Mouse (Mus musculus): ENCODE measurements at regions not wholly inside any gene's neighbourhood (a gene's known extent, or its start where the extent isn't known, plus 50 kb on each side); places are given as distances from the start of the nearest gene placed in this dataset.

DNA sequence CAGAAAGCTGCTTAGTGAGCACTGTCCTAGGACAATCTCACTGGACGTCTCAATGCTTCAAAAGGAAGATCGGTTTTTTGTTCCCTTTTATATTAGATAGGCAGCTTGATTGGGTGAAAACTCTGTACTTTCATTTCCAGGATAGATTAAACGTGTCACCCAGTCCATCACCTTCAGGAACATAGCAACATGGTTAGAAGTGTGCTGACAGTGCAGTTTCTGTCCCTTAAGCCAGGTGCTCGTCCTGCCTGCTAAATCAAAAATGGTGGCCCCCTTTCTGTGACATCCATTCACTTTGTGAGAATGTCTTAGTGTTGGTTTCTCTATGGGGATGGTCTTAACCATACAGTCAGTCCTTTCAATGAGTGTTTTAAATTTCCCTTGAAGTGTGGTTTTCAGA lies 160.9 kb upstream of the Sh3bp4 start:
- DNase-seq (ENCODE audit: extremely low spot score in 1 of 2, low spot score in 2 of 2), result no peak
- no peak for TF ChIP-seq CTCF (IDR thresholded peaks at IDR 0.05)

DNA sequence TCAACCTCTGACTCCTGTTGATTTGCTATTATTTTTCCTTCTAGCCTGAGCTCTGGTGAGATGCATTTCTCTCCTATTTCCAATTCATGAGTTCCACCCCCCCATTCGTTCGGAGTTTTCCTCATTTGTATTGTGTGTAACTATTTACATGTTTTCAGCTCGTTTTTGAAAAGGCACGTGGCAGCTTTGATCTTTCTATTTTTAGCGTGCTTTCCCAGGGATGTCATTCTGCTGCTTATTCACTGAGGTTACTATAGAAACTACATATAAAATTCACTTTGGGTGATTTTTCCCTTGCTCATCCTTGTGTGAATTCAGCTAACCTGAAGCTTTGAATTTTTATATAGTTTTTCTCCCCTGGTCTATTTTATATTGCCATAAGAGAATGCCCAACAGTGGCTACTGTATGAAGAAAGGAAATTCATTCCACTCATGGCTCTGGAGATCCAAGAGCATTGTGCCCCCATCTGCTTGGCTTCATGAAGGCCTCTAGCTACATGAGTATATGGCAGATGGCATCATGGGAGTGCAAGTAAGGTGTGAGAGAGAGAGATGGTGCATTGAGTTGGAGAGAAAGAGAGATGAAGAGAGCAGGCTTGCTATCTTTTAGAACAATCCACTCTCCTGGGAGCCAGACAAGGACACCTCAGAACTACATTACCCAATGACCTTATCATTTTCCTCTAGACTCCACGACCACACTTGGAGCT lies 160.2 kb upstream of the Sh3bp4 start:
- no peak overlapping the region for H3K4me3 ChIP-seq
- DNase-seq (ENCODE audit: extremely low spot score in 1 of 2, low spot score in 2 of 2), result no peak
- TF ChIP-seq CTCF (IDR thresholded peaks at IDR 0.05), result no peak
- intact Hi-C loops (cut with DNase I), result no loop called here
- H3K27ac ChIP-seq, result no peak overlapping the region

More for the DNA sequence above, 160.9 kb upstream of the Sh3bp4 start:
- no peak overlapping the region for H3K4me3 ChIP-seq
- no peak overlapping the region for H3K27ac ChIP-seq
- intact Hi-C loops (cut with DNase I), result no loop called here

DNA sequence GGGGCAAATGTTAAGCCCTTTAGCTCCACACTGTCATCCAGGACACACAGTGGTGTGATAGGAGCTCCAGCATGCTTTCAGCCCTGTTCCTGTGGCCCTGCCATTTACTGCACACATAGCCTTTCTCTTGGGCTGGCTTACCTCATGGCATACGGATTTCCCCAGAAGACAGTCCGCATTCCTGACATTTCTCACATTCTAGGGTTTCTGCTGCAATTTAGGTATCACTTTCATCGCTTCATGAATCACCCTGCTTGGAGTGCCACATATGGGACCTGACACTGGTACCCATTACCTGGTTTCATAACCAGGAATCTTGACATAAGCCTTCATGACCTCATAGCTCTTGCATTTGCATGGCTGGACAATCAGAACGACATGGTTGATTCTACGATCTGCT lies 158.5 kb upstream of the Sh3bp4 start:
- intact Hi-C loops (cut with DNase I), result no loop called here
- no peak for TF ChIP-seq CTCF (IDR thresholded peaks at IDR 0.05)
- no peak for DNase-seq (ENCODE audit: extremely low spot score in 1 of 2, low spot score in 2 of 2)

DNA sequence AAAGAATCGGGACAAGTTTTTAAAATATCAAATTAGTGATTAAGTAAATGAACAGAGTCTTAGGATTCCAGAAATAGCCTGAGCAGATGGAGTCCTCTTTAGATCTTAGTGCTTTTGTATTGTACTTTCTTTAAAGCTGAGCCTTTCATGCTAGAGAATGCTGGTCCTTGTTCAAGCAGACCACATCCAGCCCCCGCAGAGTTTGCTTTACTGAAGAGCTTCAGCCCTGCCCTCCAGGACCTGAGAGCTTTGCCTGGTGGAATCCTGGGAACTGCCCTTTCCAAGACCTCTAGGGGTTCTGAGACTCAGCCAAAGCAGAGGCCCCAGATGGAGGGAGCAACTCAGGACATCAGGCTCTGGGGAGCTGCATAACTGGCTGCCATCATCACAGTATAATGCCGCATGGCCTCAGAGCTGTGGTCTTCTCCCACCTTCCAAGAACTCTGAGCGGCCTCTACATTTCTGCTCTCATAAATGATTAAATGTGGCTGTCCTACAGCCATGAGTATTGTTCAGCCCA lies 153.6 kb upstream of the Sh3bp4 start:
- DNase-seq (ENCODE audit: extremely low spot score in 1 of 2, low spot score in 2 of 2), result no peak
- intact Hi-C loops (cut with DNase I), result no loop called here
- H3K27ac ChIP-seq, result 0 out of 2 replicates have a peak overlapping the region, but pooled peaks have one; percentile 15

More for the DNA sequence above, 158.5 kb upstream of the Sh3bp4 start:
- H3K4me3 ChIP-seq, result no peak overlapping the region
- H3K27ac ChIP-seq, result no peak overlapping the region

GRCm38 (mm10) chr1:88921401-88921800 lies 148.8 kb upstream of the Sh3bp4 start:
- DNase-seq (ENCODE audit: extremely low spot score in 1 of 2, low spot score in 2 of 2), result no peak
- intact Hi-C loops (cut with DNase I), result no loop called here
- Histone ChIP-seq H3K4me3 (no peak overlapping the region), H3K27ac (no peak overlapping the region)
- no peak for TF ChIP-seq CTCF (IDR thresholded peaks at IDR 0.05)

More for the DNA sequence above, 153.6 kb upstream of the Sh3bp4 start:
- H3K4me3 ChIP-seq, result no peak overlapping the region
- no peak for TF ChIP-seq CTCF (IDR thresholded peaks at IDR 0.05)

- H3K4me3 ChIP-seq, result no peak overlapping the region
- TF ChIP-seq CTCF (IDR thresholded peaks at IDR 0.05), result no peak
- H3K27ac ChIP-seq, result no peak overlapping the region
- DNase-seq (ENCODE audit: extremely low spot score in 1 of 2, low spot score in 2 of 2), result no peak
- intact Hi-C loops (cut with DNase I), result no loop called here
These were observed 146.2 kb upstream of the Sh3bp4 start for GRCm38 (mm10) chr1:88923791-88924581.

- DNase-seq (ENCODE audit: extremely low spot score in 1 of 2, low spot score in 2 of 2), result no peak
- intact Hi-C loops (cut with DNase I), result loop anchor here (10.0 kb wide), 1 partner anchor 250 kb away; no protein-coding TSS in a partner anchor
- no peak overlapping the region for H3K4me3 ChIP-seq
- H3K27ac ChIP-seq, result no peak overlapping the region
- TF ChIP-seq CTCF (IDR thresholded peaks at IDR 0.05), result no peak
These were observed 135.0 kb upstream of the Sh3bp4 start for GRCm38 (mm10) chr1:88935191-88935590.

DNA sequence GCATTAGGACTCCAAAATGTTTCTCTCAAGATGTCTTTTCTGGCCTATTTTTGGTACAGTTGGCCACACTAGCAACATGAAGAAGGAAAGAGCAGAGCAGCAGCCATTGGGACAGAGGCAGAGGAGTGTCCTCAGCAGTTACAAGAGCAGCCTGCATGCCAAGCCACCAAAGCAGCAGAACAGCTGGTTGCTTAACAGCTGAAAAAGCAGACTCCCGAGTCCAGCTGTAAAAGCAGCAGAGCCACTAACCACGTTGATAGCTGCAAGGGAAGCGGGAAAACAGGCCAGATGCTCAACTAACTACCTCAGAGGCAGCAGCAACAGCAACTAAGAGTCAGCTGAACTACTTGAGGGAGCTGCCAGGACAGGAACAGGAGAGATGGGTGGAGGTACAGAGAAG lies 134.4 kb upstream of the Sh3bp4 start:
- Histone ChIP-seq H3K27ac (no peak overlapping the region), H3K4me3 (no peak overlapping the region)
- intact Hi-C loops (cut with DNase I), result loop anchor here (10.0 kb wide), 1 partner anchor 249 kb away; no protein-coding TSS in a partner anchor
- TF ChIP-seq CTCF (IDR thresholded peaks at IDR 0.05), result no peak
- no peak for DNase-seq (ENCODE audit: extremely low spot score in 1 of 2, low spot score in 2 of 2)

DNA sequence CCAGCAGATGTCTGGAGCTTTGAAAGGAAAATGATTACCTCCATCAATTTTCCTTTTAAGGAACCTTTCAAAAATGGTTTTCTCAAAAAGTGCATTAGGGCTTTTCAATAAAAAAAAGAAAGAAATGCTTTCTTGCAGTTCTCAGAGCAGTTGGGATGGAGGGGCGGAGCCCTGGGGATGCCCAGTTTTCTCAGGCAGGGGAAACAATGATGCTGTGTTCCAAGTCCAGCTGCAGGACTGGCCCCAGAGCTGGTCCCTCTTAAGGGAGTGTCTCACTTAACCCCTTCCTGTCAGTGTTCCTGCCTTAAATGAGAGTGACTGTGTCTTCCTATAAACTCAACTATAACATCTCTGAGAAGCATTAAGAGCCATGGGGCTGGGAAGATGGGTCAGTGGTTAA lies 132.9 kb upstream of the Sh3bp4 start:
- DNase-seq (ENCODE audit: extremely low spot score in 1 of 2, low spot score in 2 of 2), result no peak
- intact Hi-C loops (cut with DNase I), result loop anchor here (10.0 kb wide), 1 partner anchor 247 kb away; no protein-coding TSS in a partner anchor
- H3K27ac ChIP-seq, result no peak overlapping the region
- H3K4me3 ChIP-seq, result no peak overlapping the region
- TF ChIP-seq CTCF (IDR thresholded peaks at IDR 0.05), result no peak

DNA sequence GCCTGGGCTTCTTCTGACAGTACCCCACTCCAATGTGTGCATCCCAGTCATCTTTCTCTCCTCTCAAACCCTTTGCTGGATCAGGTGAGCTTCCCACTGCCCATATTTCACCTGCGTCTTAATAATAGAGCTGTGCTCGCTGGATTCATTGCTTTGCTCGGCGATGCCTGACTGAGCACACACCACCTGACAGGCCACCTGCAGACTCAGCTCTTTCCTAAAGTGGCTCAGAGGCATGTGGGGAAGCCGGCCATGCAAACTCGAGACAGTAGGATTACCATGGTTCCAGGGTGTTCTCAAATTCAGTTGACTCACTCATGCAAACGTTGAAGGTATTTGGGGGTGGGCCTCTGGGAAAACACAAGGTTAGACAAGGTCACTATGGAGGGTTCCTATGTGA lies 131.8 kb upstream of the Sh3bp4 start:
- H3K4me3 ChIP-seq, result no peak overlapping the region
- TF ChIP-seq CTCF (IDR thresholded peaks at IDR 0.05), result no peak
- DNase-seq (ENCODE audit: extremely low spot score in 1 of 2, low spot score in 2 of 2), result no peak
- H3K27ac ChIP-seq, result no peak overlapping the region
- intact Hi-C loops (cut with DNase I), result loop anchor here (10.0 kb wide), 1 partner anchor 246 kb away; no protein-coding TSS in a partner anchor

DNA sequence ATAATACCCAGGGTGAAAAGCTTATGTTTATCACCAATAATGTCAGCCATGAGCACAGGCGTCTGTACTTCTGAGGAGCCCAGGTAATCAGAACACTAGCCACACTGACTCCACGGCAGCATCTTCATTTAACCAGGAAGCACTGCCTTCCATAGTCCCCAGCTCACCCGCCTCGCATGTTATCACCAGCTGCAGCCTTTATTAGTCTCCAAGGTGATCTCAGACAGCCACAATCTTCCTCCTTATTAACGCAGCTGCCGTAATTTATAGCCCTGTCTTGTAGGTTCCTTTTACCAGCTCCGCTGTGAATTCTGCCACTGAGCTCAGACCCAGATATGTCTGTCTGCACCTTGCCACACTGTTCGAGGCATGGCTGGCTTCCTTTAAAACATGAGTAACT lies 127.2 kb upstream of the Sh3bp4 start:
- DNase-seq (ENCODE audit: extremely low spot score in 1 of 2, low spot score in 2 of 2), result no peak
- intact Hi-C loops (cut with DNase I), result no loop called here
- H3K27ac ChIP-seq, result no peak overlapping the region
- H3K4me3 ChIP-seq, result no peak overlapping the region
- no peak for TF ChIP-seq CTCF (IDR thresholded peaks at IDR 0.05)

GRCm38 (mm10) chr1:88945868-88946267 lies 124.3 kb upstream of the Sh3bp4 start:
- intact Hi-C loops (cut with DNase I), result no loop called here
- Histone ChIP-seq H3K4me3 (no peak overlapping the region), H3K27ac (no peak overlapping the region)
- no peak for DNase-seq (ENCODE audit: extremely low spot score in 1 of 2, low spot score in 2 of 2)
- no peak for TF ChIP-seq CTCF (IDR thresholded peaks at IDR 0.05)

Measured in left cerebral cortex, adult 2 months (tissue).